Mouse (Mus musculus): Measurements from ENCODE around the gene Tmem115. TPM values are rescaled to one million over a fixed set of nuclear protein-coding genes. Genes with fewer than 3 reads are reported as not detected.
A peak's percentile ranks its signal among the peaks of the same experiment; 100 is the strongest.

Tmem115 gene
- polyA plus RNA-seq, 1 experiment from 2014 or later, result 43.6 TPM

DNA sequence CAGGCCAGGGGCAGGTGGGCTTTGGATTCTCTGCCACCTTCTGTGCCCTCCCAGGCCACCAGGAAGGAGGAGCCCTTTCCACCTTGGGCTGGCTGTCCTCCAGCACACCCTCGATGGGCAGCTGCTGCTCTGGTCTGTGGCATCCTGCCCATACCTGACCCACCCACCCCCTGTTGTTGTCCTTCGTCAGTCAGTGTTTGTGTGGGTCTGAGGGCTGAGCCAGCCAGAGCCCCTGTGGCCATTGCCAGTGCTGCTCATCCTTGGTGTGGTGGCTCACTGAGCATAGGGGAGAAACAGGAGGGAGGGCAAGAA, 11.4 kb upstream of the Tmem115 start:
- H3K27ac ChIP-seq (replicated peaks), result 0 out of 2 replicates have a peak overlapping the region, but pooled peaks have one; percentile 42
- H3K27me3 ChIP-seq, result peaks cover 56% of the 10 kb centered on the region
- WGBS, result 49% methylated on average over 2 of the region's 2 CpGs
- peak overlapping the region; percentile 47; the same call in 1 of the 2 replicates for H3K9ac ChIP-seq (replicated peaks)
- 0 out of 2 replicates have a peak, but pooled peaks have one; percentile 10 for ATAC-seq (ENCODE audit: low FRiP score, low read depth)
- H3K4me1 ChIP-seq, result peaks cover 38% of the 10 kb centered on the region
- H3K4me3 ChIP-seq, result no peak overlapping the region
- H3K4me2 ChIP-seq (replicated peaks), result 0 out of 2 replicates have a peak overlapping the region, but pooled peaks have one; percentile 32
- H3K9me3 ChIP-seq, result no peaks in the 10 kb centered on the region
- H3K36me3 ChIP-seq, result no peaks in the 10 kb centered on the region

DNA sequence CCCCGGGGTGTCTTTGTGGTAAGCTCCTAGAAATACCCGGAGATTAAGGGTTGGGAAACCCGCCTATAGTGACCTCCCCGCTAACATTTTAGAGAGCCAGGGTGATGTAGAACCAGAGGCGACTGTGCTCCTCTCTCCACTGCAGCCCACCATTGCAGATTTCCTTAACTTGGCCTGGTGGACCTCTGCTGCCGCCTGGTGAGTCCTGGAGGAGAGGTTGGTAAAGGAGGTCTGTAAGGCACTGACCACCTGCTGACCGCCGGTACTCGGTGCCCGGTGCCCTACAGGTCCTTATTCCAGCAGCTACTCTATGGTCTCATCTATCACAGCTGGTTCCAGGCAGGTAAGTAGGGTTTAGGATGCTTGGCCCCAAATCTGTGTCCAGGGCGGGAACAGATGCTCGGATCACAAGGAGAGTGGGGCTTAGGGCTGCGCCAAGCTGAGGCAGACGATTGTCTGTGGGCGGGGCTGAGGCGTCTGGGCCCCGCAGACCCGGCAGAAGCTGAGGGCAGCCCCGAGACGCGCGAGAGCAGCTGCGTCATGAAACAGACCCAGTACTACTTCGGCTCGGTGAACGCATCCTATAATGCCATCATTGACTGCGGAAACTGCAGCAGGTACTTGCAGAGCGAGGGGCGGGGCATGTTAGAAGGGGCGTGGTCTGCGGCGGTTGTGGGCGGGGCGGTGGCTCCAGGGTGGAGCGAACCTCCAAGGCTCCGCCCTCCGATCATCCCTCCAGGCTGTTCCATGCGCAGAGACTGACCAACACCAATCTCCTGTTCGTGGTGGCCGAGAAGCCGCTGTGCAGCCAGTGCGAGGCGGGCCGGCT, 7.3 kb upstream of the Tmem115 start:
- ATAC-seq (ENCODE audit: low FRiP score, low read depth), result peak; percentile 59
- H3K27ac ChIP-seq (replicated peaks), result no peak overlapping the region
- peak overlapping the region; percentile 38 for H3K4me3 ChIP-seq
- peak overlapping the region; percentile 56 for H3K4me2 ChIP-seq (replicated peaks)
- peak overlapping the region; percentile 15; the same call in 1 of the 2 replicates for H3K9ac ChIP-seq (replicated peaks)
- 4% methylated on average over 44 of the region's 44 CpGs for WGBS
- no peaks in the 10 kb centered on the region for H3K36me3 ChIP-seq
- no peaks in the 10 kb centered on the region for H3K9me3 ChIP-seq
- H3K4me1 ChIP-seq, result peaks cover 30% of the 10 kb centered on the region
- H3K27me3 ChIP-seq, result peaks cover 69% of the 10 kb centered on the region

DNA sequence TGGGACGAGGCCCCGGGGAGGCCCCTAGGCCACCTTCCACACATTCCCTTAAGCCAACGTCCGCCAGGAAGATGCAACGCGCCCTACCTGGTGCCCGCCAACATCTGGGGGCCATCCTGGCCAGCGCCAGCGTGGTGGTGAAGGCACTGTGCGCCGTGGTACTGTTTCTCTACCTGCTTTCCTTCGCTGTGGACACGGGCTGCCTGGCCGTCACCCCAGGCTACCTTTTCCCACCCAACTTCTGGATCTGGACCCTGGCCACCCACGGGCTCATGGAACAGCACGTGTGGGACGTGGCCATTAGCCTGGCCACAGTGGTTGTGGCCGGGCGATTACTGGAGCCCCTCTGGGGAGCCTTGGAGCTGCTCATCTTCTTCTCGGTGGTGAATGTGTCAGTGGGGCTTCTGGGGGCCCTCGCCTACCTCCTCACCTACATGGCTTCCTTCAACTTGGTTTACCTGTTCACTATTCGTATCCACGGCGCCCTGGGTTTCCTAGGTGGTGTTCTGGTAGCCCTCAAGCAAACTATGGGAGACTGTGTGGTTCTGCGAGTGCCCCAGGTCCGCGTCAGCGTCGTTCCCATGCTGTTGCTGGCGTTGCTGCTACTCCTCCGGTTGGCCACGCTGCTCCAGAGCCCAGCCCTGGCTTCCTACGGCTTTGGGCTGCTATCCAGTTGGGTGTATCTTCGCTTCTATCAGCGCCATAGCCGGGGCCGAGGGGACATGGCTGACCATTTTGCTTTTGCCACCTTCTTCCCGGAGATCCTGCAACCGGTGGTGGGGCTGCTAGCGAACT, 860 bp downstream of the Tmem115 start:
- Histone ChIP-seq H3K4me3 (peak overlapping the region; percentile 92), H3K4me1 (peaks cover 30% of the 10 kb centered on the region), H3K4me2 (replicated peaks) (peak overlapping the region; percentile 100), H3K9me3 (no peaks in the 10 kb centered on the region), H3K36me3 (peaks cover 21% of the 10 kb centered on the region), H3K27me3 (peaks cover 5% of the 10 kb centered on the region; the same call in 1 of the 2 replicates), H3K27ac (replicated peaks) (peak overlapping the region; percentile 60; the same call in 1 of the 2 replicates), H3K9ac (replicated peaks) (peak overlapping the region; percentile 93)
- WGBS, result under 1% methylated on average over 40 of the region's 40 CpGs
- ATAC-seq (ENCODE audit: low FRiP score, low read depth), result peak; percentile 27; the same call in 1 of the 2 replicates

DNA sequence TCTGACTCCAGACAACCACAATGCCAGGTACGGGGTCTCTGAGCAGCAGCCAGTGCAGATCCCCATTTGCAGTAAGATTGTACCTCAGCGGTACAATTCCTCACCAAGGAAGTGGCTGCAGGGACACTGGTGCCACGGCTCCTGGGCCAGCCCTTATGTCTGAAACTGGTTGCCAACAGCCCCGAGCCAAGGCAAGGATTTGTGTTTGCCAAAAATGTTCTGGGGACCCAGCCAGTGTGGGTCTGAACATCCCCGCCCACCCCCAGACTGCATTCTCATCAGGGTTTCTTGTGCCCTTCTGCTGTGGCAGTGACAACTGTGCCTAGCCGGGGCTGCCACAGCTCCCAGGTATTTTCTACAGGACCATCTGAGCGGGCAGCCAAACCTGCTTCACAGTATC, 4.5 kb downstream of the Tmem115 start:
- H3K4me3 ChIP-seq, result no peak overlapping the region
- no peak overlapping the region for H3K27ac ChIP-seq (replicated peaks)
- peaks cover 29% of the 10 kb centered on the region for H3K36me3 ChIP-seq
- no peak for ATAC-seq (ENCODE audit: low FRiP score, low read depth)
- H3K9ac ChIP-seq (replicated peaks), result no peak overlapping the region
- H3K9me3 ChIP-seq, result no peaks in the 10 kb centered on the region
- 92% methylated on average over 7 of the region's 7 CpGs for WGBS
- H3K4me1 ChIP-seq, result peaks cover 51% of the 10 kb centered on the region
- H3K27me3 ChIP-seq, result no peaks in the 10 kb centered on the region
- H3K4me2 ChIP-seq (replicated peaks), result no peak overlapping the region

DNA sequence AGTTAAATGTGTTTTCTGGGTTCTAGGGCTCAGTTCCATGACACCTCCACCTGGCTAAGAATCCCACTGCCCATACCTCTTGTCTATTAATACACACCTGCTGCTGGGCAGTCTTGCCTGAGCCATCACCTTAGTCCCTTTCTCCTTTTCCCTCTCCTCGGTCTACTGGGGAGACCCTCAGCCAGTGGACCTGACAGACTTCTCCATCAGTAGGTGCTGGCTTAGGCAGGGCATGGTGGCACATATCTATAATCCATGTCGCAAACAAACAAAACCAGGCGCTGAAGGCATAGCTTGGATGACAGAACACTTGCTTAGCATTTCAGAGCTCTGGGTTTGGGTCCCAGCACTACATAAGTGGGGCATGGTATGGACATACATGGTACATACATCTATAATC, 5.0 kb downstream of the Tmem115 start:
- no peak for ATAC-seq (ENCODE audit: low FRiP score, low read depth)
- Histone ChIP-seq H3K4me3 (no peak overlapping the region), H3K27me3 (no peaks in the 10 kb centered on the region), H3K9ac (replicated peaks) (no peak overlapping the region), H3K9me3 (no peaks in the 10 kb centered on the region), H3K36me3 (peaks cover 33% of the 10 kb centered on the region), H3K27ac (replicated peaks) (no peak overlapping the region), H3K4me1 (peaks cover 52% of the 10 kb centered on the region), H3K4me2 (replicated peaks) (no peak overlapping the region)
- 93% methylated on average over 3 of the region's 3 CpGs for WGBS

DNA sequence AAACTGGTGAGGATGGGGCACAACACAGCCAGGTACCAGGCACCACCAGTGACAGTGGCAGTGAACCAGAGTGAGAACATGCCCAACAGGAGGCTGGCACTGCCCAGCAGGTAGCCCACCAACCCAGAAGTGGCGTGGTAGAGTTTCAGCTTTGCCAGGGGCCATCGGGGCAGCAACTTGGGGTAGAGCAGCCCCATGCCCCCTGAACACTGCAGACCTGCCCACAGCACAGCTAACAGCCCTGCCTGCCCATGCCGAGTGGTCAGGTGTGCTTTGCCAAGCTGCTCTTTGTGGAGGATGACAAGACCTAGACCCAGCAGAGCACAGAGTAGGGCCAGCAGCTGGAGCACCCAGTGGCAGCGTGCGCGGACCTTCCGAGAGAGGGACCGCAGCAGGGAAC, 6.2 kb downstream of the Tmem115 start:
- H3K9ac ChIP-seq (replicated peaks), result no peak overlapping the region
- no peak for ATAC-seq (ENCODE audit: low FRiP score, low read depth)
- H3K4me2 ChIP-seq (replicated peaks), result no peak overlapping the region
- no peak overlapping the region for H3K4me3 ChIP-seq
- H3K27ac ChIP-seq (replicated peaks), result no peak overlapping the region
- 95% methylated on average over 8 of the region's 8 CpGs for WGBS
- peaks cover 46% of the 10 kb centered on the region for H3K4me1 ChIP-seq
- H3K9me3 ChIP-seq, result no peaks in the 10 kb centered on the region
- H3K27me3 ChIP-seq, result no peaks in the 10 kb centered on the region
- H3K36me3 ChIP-seq, result peaks cover 46% of the 10 kb centered on the region

DNA sequence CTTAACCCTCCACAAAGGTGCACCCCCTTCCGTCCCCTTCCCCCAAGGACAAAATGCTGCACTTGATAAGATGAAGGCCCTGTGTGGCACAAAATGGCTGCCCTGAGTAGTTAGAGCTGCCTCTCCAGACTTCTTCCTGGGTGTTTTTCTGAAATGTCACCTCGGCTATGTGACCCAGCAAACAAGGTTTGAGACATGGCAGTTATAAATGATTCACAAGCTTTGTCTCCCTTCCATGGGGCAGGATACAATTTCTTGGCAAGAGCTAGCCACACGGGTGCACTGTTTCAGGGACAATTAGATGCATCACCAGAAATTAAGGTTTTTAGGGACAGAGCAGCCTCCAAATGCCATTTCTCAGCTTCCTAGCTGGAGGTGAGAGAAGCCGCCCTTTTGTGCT, 6.7 kb downstream of the Tmem115 start:
- WGBS, result 75% methylated on average over 4 of the region's 4 CpGs
- H3K4me3 ChIP-seq, result no peak overlapping the region
- no peaks in the 10 kb centered on the region for H3K9me3 ChIP-seq
- no peak overlapping the region for H3K9ac ChIP-seq (replicated peaks)
- H3K27me3 ChIP-seq, result no peaks in the 10 kb centered on the region
- peaks cover 50% of the 10 kb centered on the region for H3K36me3 ChIP-seq
- no peak overlapping the region for H3K4me2 ChIP-seq (replicated peaks)
- peaks cover 42% of the 10 kb centered on the region for H3K4me1 ChIP-seq
- ATAC-seq (ENCODE audit: low FRiP score, low read depth), result no peak
- H3K27ac ChIP-seq (replicated peaks), result no peak overlapping the region

DNA sequence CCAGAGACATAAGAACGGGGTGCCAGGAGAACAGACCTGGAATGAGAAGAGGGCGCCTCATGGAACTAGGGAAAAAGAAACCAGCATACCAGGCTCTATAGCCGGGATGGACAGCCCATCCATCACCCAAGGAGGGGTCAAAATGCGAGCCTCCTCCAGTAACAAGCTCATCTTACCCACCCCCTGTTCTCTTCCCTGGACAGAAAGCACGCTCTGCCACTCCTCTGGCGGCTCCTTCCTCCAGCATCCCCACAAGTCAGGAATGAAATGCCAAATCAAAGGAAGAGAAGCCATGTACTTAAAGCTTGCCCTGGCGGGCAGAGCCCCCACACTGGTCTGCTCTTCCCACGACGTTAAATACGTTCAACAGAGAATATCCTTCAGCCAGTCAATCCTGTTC, 7.3 kb downstream of the Tmem115 start:
- Histone ChIP-seq H3K4me2 (replicated peaks) (peak overlapping the region; percentile 91), H3K4me3 (peak overlapping the region; percentile 66), H3K9ac (replicated peaks) (peak overlapping the region; percentile 48; the same call in 1 of the 2 replicates), H3K27ac (replicated peaks) (peak overlapping the region; percentile 49; the same call in 1 of the 2 replicates), H3K9me3 (no peaks in the 10 kb centered on the region), H3K36me3 (peaks cover 50% of the 10 kb centered on the region), H3K4me1 (peaks cover 38% of the 10 kb centered on the region), H3K27me3 (no peaks in the 10 kb centered on the region)
- no peak for ATAC-seq (ENCODE audit: low FRiP score, low read depth)
- 42% methylated on average over 10 of the region's 10 CpGs for WGBS

DNA sequence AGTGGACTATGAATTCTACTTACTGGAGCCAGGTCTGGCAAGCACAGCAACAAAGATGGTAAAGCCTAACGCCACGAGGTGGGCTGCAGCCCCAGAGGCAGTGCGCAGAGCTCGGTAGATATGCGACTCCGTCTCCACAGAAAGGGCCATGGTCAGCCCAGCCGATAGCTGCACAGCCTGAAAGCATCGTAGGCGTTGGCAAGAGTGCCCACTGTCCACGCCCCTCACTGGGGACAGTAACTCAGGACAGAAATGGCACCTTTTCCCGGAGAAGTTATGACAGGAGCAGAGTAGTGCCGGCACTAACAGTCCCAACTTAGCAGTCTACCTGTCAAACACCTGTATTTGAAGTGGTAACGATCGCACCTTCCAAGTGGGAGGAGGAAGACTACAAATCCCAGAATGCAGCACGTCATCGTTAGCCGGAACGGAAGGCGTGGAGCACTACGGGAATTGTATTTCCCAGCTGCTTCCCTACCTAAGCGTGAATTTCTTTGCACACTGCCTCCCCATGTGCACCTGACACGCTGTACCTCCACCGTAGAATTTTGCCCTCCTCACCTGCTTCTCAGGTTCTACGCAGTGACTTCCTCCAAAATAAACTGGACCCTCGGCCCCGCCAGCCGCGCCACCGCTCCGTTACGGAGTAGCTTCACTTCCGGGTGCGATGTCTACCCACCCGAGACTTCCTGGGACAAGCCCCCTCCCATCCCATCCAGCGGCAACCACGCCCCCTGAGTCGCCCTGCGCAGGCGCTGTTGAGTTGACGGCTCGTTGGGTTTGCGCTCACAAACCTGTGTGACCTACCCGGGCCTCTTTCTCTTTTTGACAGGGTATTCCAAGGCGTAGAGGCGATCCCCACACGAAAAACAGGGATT, 8.0 kb downstream of the Tmem115 start, which contains the start of the genes Cyb561d2 and Nprl2:
Gene Cyb561d2 (minus strand): TSS at position 720 of the 878 bp plus-strand sequence.
Gene Nprl2 (plus strand): TSS at position 753 of the 878 bp plus-strand sequence.
- H3K27ac ChIP-seq (replicated peaks), result peak within 1 kb of the TSS; percentile 49; the same call in 1 of the 2 replicates
- H3K4me3 ChIP-seq, result peak within 1 kb of the TSS; percentile 66
- peak within 1 kb of the TSS; percentile 73 for H3K9ac ChIP-seq (replicated peaks)
- no peaks in the 10 kb centered on the region for H3K27me3 ChIP-seq
- H3K4me2 ChIP-seq (replicated peaks), result peak within 1 kb of the TSS; percentile 91
- under 1% methylated on average over 46 of the region's 46 CpGs for WGBS
- H3K9me3 ChIP-seq, result no peaks in the 10 kb centered on the region
- peaks cover 36% of the 10 kb centered on the region for H3K4me1 ChIP-seq
- ATAC-seq (ENCODE audit: low FRiP score, low read depth), result peak; percentile 85
- H3K36me3 ChIP-seq, result peaks cover 50% of the 10 kb centered on the region

DNA sequence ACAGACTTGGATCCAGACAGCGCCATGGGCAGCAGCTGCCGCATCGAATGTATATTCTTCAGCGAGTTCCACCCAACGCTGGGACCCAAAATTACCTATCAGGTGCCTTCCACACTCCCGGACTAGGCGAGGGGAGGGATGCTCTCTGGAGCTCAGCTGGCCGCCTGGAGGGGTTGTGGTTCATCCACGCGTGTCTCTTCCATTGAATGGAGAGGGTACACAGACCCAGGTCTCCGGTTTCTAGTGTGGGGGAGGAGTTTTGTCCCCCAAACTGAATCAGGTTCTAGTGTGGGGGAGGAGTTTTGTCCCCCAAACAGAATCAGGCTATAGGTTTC, 8.6 kb downstream of the Tmem115 start:
- H3K9me3 ChIP-seq, result no peaks in the 10 kb centered on the region
- peaks cover 36% of the 10 kb centered on the region for H3K4me1 ChIP-seq
- H3K36me3 ChIP-seq, result peaks cover 50% of the 10 kb centered on the region
- H3K27ac ChIP-seq (replicated peaks), result peak overlapping the region; percentile 49; the same call in 1 of the 2 replicates
- peak overlapping the region; percentile 91 for H3K4me2 ChIP-seq (replicated peaks)
- H3K4me3 ChIP-seq, result peak overlapping the region; percentile 66
- peaks cover under 1% of the 10 kb centered on the region; the same call in 1 of the 2 replicates for H3K27me3 ChIP-seq
- peak; percentile 24; the same call in 1 of the 2 replicates for ATAC-seq (ENCODE audit: low FRiP score, low read depth)
- WGBS, result 3% methylated on average over 11 of the region's 11 CpGs
- peak overlapping the region; percentile 73 for H3K9ac ChIP-seq (replicated peaks)

DNA sequence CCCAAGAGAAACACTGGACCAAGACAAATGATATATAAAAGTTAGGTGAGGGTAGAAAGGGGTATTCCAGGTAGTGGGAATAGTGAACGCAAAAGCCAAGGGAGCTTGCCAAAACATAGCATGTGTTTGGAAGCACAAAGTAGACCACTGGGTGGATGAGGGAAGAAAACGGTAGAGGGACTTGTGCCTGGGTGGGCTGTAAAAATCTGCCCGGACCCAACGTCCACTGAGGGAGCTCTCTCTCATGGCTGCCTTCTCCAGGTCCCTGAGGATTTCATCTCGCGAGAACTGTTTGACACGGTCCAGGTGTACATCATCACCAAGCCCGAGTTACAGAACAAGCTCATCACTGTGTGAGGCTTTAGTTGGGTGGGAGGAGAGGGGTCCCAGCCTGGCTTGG, 9.0 kb downstream of the Tmem115 start:
- peaks cover 48% of the 10 kb centered on the region for H3K36me3 ChIP-seq
- H3K9me3 ChIP-seq, result no peaks in the 10 kb centered on the region
- ATAC-seq (ENCODE audit: low FRiP score, low read depth), result no peak
- peak overlapping the region; percentile 91 for H3K4me2 ChIP-seq (replicated peaks)
- peak overlapping the region; percentile 66 for H3K4me3 ChIP-seq
- H3K27me3 ChIP-seq, result peaks cover 5% of the 10 kb centered on the region
- H3K9ac ChIP-seq (replicated peaks), result peak overlapping the region; percentile 73; the same call in 1 of the 2 replicates
- peaks cover 39% of the 10 kb centered on the region for H3K4me1 ChIP-seq
- 40% methylated on average over 8 of the region's 8 CpGs for WGBS
- no peak overlapping the region for H3K27ac ChIP-seq (replicated peaks)
